Mouse (Mus musculus): ENCODE results near the gene Cotl1.
"Not testable (repeated sequence)": the region's sequence is repeated elsewhere in the genome, so short reads cannot be mapped to it uniquely, and the experiment has no call there.

The Cotl1 gene

DNA sequence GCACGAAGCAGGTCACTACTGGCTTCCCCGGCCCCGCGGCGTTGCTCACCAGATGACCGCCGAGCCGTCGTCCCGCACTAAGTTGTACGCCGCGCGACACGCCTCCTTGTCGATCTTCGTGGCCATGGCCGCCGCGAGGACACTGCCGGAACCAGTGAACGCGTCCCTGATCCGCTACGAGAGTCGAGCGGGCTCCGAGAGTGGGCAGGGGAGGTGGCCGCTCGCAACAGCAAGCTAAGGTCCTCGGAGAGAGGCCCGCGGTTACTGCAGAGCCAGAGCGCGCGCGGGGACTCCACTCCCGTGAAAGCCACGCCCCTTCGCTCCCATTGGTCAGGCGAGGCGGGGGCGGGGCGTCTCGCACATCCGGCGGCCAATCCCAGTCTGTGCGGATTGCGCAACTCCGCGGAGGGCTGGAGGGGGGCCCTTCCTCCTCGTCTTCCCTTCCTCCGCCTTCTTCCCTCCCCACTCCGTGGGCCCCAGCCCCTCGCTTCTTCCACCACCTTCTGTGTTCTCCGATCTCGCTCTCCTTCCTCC, at the start of gene Cotl1:
TSS of gene Cotl1 (minus strand) at position 270 of the 534 bp plus-strand sequence.
- ATAC-seq (ENCODE audit: insufficient number of reproducible peaks, low FRiP score, low TSS enrichment) = peak; percentile 80

- no peak for ATAC-seq (ENCODE audit: insufficient number of reproducible peaks, low FRiP score, low TSS enrichment)
These were observed 47.7 kb upstream of the Cotl1 start for GRCm38 (mm10) chr8:119888012-119888411.

DNA sequence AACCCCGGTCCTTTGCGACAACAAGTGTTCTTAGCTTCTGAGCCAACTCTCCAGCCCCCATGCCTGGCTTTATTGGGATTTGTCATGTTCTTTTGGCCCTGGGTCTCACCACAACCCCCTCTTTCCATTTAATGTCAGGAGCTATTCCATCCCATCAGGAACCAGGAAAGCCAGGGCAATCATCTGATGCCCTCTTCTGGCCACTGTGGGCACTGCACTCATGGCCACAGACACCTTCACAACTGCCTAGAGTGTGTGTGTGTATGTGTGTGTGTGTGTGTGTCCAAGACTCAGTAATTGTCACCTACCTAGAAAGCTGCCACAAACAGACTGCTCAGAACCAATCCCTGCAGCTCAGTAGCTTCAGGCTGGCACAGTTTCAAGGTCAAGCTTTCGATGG, 46.8 kb upstream of the Cotl1 start:
- no peak for ATAC-seq (ENCODE audit: insufficient number of reproducible peaks, low FRiP score, low TSS enrichment)

DNA sequence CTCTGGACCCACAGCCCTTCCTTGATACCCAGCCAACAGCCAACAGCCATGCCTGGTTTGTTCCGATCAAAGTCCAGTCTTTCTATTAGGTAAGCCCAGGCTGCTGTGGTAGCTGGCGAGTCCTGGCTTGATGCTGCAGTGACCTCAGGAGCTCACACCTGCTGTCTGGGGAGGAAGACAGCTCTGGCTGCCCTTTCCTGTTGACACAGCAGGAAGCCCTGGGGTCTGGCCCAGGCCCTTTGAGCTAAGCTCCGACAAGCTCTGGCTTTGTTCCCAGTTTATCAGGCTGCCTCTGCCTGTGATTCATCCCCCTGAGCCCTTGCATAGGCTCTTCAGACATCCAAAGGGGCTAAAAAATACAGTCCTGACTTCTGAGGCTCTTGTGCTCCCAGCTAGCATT, 45.3 kb upstream of the Cotl1 start:
- ATAC-seq (ENCODE audit: insufficient number of reproducible peaks, low FRiP score, low TSS enrichment) = peak; percentile 40; the same call in 1 of the 2 replicates

DNA sequence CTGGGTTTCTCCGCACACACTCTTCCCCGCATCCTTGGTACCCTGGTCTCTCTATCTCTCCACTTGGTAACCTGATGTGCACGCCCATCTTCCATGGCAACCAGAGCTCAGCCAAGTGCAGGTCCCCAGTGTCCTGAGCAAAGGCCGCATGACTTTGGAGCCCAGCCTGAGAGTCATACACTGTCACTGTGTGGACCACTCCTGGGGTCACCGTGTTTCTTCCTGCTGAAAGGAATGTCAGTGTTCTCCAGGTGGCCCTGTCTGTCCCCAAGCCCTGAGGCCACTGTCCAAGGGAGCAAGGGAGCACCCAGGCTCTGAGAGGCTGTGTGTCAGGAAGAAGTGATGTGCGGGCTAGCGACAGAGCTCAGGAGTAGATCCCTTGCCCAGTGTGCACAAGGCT, 42.9 kb upstream of the Cotl1 start:
- no peak for ATAC-seq (ENCODE audit: insufficient number of reproducible peaks, low FRiP score, low TSS enrichment)

- no peak for ATAC-seq (ENCODE audit: insufficient number of reproducible peaks, low FRiP score, low TSS enrichment)
These were observed 41.6 kb upstream of the Cotl1 start for GRCm38 (mm10) chr8:119881917-119882316.

DNA sequence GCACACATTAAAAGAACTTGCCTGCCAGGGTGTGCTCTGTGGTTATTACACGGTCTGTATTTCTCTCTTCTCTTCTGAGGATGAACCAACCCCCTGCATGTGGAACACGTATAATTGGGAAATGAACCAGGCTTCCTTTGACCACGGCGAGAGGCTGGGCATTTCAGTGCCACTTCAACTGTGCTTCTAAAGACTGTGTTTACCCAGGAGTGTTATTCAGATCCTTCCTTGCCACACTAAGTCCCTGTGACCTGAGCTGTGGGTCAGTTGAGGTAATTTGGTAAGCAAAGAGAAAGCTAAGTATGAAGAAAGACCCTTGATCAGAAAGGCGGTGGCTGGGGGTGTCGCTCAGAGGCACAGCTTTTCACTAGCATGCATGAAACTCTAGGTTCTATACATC, 41.0 kb upstream of the Cotl1 start:
- ATAC-seq (ENCODE audit: insufficient number of reproducible peaks, low FRiP score, low TSS enrichment) = no peak

- no peak for ATAC-seq (ENCODE audit: insufficient number of reproducible peaks, low FRiP score, low TSS enrichment)
These were observed 32.8 kb upstream of the Cotl1 start for GRCm38 (mm10) chr8:119873181-119873580.

DNA sequence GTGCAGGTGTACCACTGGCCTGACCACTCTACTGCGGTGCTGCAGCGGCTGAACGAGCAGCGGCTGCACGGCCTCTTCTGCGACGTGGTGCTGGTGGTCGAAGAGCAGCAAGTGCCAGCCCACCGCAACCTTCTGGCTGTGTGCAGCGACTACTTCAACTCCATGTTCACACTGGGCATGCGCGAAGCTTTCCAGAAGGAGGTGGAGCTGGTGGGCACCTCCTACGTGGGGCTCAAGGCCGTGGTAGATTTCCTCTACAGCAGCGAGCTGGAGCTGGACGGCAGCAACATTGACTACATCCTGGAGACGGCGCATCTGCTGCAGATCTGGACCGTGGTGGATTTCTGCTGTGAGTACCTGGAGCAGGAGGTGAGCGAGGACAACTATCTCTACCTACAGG, 29.3 kb upstream of the Cotl1 start:
- no peak for ATAC-seq (ENCODE audit: insufficient number of reproducible peaks, low FRiP score, low TSS enrichment)

GRCm38 (mm10) chr8:119862749-119863148, 22.4 kb upstream of the Cotl1 start:
- ATAC-seq (ENCODE audit: insufficient number of reproducible peaks, low FRiP score, low TSS enrichment) = no peak

- no peak for ATAC-seq (ENCODE audit: insufficient number of reproducible peaks, low FRiP score, low TSS enrichment)
These were observed 22.0 kb upstream of the Cotl1 start for GRCm38 (mm10) chr8:119862390-119862734.

- ATAC-seq (ENCODE audit: insufficient number of reproducible peaks, low FRiP score, low TSS enrichment) = peak; percentile 90
These were observed 21.5 kb upstream of the Cotl1 start, which contains the start of gene Klhl36 for GRCm38 (mm10) chr8:119861706-119862389. TSS of gene Klhl36 (plus strand) at chr8:119862266.

DNA sequence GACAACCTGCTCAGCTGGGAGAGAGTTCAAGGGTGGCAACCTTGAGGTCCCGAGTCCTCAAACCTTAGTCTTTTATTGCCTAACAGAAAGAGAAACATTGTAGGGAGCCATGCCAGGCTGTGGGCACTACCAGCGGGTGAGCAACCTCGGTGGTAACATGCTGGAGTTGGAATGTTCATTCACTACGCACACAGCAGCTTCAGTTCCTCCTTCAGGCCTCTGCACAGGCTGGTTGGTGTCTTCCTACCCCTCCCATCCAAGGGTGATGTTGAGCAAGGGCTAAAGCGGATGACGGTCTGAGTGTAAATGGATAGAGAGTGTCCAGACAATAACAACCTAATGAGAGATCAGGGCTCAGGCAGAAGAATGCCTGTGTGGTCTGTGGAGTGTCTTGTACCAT, 17.4 kb upstream of the Cotl1 start:
- no peak for ATAC-seq (ENCODE audit: insufficient number of reproducible peaks, low FRiP score, low TSS enrichment)

- ATAC-seq (ENCODE audit: insufficient number of reproducible peaks, low FRiP score, low TSS enrichment) = no peak
These were observed 15.3 kb upstream of the Cotl1 start for GRCm38 (mm10) chr8:119855656-119856055.

GRCm38 (mm10) chr8:119854035-119854434, 13.7 kb upstream of the Cotl1 start:
- ATAC-seq (ENCODE audit: insufficient number of reproducible peaks, low FRiP score, low TSS enrichment) = no peak

DNA sequence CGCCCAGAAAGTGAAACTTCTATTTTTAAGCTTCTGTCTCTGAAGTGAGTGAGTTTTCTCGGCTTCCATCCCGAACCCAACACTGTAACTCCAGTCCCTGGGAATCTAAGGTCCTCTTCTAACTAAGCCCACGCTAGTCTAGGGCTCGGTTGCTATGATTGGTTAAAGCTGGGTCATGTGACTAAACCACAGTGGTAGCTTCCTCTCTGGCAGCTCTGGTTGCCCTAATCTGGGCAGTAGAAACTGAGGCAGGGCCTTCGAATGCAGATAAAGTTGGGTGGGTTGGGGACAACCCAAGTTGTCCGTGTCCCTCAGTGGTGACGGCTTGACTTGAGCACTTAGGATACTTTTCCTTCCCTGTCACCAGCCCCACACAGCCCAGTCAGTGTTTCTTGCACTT, 13.2 kb upstream of the Cotl1 start:
- no peak for ATAC-seq (ENCODE audit: insufficient number of reproducible peaks, low FRiP score, low TSS enrichment)

- ATAC-seq (ENCODE audit: insufficient number of reproducible peaks, low FRiP score, low TSS enrichment) = no peak
These were observed 7.0 kb upstream of the Cotl1 start for GRCm38 (mm10) chr8:119847232-119847922.

GRCm38 (mm10) chr8:119845741-119846140, 5.4 kb upstream of the Cotl1 start:
- ATAC-seq (ENCODE audit: insufficient number of reproducible peaks, low FRiP score, low TSS enrichment) = not testable (repeated sequence)

GRCm38 (mm10) chr8:119844577-119844976, 4.2 kb upstream of the Cotl1 start:
- ATAC-seq (ENCODE audit: insufficient number of reproducible peaks, low FRiP score, low TSS enrichment) = no peak

DNA sequence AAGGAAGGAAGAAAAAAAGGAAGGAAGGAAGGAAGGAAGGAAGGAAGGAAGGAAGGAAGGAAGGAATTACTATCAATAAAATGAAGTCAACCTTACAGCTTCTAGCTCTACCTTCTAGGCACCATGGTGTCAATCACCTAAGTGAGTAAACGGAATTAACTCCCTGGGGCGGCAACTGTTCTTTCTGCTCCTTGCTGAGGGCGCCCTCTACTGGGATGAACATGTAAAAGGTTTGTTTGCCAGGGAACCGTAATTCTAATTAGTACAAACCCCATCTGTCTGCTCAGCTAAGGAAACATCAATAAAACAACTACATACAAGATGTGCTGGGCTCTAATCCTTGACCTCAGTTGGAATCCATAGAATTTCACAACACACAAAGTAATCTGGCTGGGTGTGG, 3.1 kb upstream of the Cotl1 start:
- ATAC-seq (ENCODE audit: insufficient number of reproducible peaks, low FRiP score, low TSS enrichment) = no peak

DNA sequence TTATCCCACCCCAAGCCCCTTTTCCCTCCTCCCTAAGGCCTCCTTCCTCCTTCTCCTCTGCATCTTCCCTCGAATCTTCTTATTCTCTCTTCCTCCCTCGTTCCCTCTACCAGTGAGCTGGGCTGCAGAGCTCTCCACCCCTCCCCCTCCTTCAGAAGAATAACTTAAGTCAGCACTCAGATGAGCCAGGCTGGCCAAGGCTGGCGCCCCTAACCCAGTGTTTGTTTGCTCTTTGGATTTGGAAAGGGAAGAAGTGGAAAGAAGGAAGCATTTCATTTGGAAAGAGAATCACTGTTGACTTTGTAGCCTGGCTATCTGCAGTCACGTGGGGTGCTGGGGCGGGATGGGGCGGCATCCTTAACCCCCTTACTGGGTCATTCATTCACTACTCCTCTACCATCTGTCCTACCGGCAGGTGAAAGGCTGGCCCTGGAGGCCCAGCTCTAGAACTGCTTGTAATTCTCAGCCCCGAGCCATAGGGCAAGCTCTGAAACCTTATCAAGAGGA, 614 bp upstream of the Cotl1 start:
- 0 out of 2 replicates have a peak, but pooled peaks have one; percentile 45 for ATAC-seq (ENCODE audit: insufficient number of reproducible peaks, low FRiP score, low TSS enrichment)

Data from cerebellum, adult (tissue).